8 mouse cellular contexts compared by ENCODE assay signal in the genomic region with DNA sequence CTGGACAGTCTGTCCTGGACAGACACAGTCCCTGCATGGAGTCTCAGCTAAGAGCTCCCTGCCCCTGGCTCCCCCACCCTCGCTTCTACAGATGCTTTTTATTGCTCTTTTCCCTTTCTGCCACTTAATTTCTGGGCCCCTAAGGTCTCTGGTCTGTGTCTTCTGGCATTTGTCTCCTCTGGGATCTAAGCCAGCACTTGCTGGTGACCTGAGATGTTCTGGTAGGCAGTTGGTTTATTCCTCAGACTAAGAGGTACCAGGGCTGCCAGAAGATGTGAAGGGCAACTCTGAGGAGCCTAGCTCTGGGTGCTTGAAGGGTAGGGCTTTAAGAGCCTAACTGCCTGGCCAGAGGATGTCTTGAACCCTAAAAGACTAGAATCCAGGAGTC. TPM values are rescaled to one million over a fixed set of nuclear protein-coding genes. Genes with fewer than 3 reads are reported as not detected.
DNase-seq lines count a peak whose midpoint lies in the region; ATAC-seq and TF ChIP-seq lines count a peak whose summit lies in the region.
"Had no signal": no experiment of that assay in that cellular context is flagged by ENCODE, and none has a peak within 500 bp of the region (broad histone marks: within the 10 kb centered on the region; RNA-seq: fewer than 3 reads in every experiment).

No protein-coding gene starts in this region.

- 45% methylated on average over 1 of the region's 1 CpGs for WGBS in heart, embryonic 16.5 days

- no peak for DNase-seq in heart, postnatal 14 days
- peak; percentile 58 for DNase-seq in brain, adult 2 months (ENCODE audit: low read depth, low spot score)
- peak; percentile 33 for DNase-seq in kidney, postnatal 14 days
- no peak for DNase-seq in spleen, postnatal 10 days (ENCODE audit: low spot score in 2 of 2)
- DNase-seq in B cell, adult 2 months = no peak
- DNase-seq: left cerebral cortex, postnatal 4 days had no signal

- peaks cover 6% of the 10 kb centered on the region for H3K36me3 ChIP-seq in heart, embryonic 16.5 days (ENCODE audit: control insufficient read depth, insufficient read depth)

- TF ChIP-seq CTCF in cortical plate, adult 2 months (IDR thresholded peaks at IDR 0.05; ENCODE audit: extremely low read depth, insufficient read depth, low read length) = no peak

- peaks cover 26% of the 10 kb centered on the region for H3K4me1 ChIP-seq in heart, embryonic 16.5 days (ENCODE audit: control insufficient read depth, insufficient read depth, low read length)
- H3K4me1 ChIP-seq in cortical plate, adult 2 months (ENCODE audit: control insufficient read depth, insufficient read depth, low read length) = peaks cover 12% of the 10 kb centered on the region

- no peak overlapping the region for H3K4me2 ChIP-seq in heart, embryonic 16.5 days (ENCODE audit: low read depth, low read length)

- no peak overlapping the region for H3K4me3 ChIP-seq in heart, embryonic 16.5 days (ENCODE audit: low read length)
- H3K4me3 ChIP-seq in cortical plate, adult 2 months (ENCODE audit: insufficient read depth, low read length) = no peak overlapping the region

- intact Hi-C loops in heart, postnatal 14 days (cut with DNase I) = no loop called here

- no peaks in the 10 kb centered on the region for H3K27me3 ChIP-seq in heart, embryonic 16.5 days (ENCODE audit: control insufficient read depth, insufficient read depth, low read length)

- ATAC-seq in heart, embryonic 16.5 days (replicated peaks; ENCODE audit: extremely low read depth, insufficient read depth, low FRiP score) = no peak

- peak overlapping the region; percentile 49 for H3K27ac ChIP-seq in heart, embryonic 16.5 days (ENCODE audit: low read length)
- peak overlapping the region; percentile 31 for H3K27ac ChIP-seq in cortical plate, adult 2 months (ENCODE audit: insufficient read depth, low read length)

- no peak for TF ChIP-seq POLR2A in cortical plate, adult 2 months (IDR thresholded peaks at IDR 0.05; ENCODE audit: extremely low read depth, insufficient read depth, low read length)

- H3K9ac ChIP-seq in heart, embryonic 16.5 days (ENCODE audit: low read length) = 0 out of 2 replicates have a peak overlapping the region, but pooled peaks have one; percentile 5

- H3K9me3 ChIP-seq in heart, embryonic 16.5 days (replicated peaks; ENCODE audit: control insufficient read depth, low read length) = no peaks in the 10 kb centered on the region

RNA-seq across cellular contexts. Expression of gene Ppp2r1b, which starts 40.5 kb away (rescaled TPM):
- polyA plus RNA-seq in heart, embryonic 16.5 days (2015; fragmentation: Nextera tagmentation; extraction: Ambion mirVana) = 38.2 and 41.8 TPM in 2 replicates
- total RNA-seq in heart, postnatal 14 days (2021) = 10 to 100 TPM in 1 of 2 experiments, 1 to 10 TPM in 1; 9.3 to 12.2 TPM
- 13.2 and 14.9 TPM in 2 replicates for polyA plus RNA-seq in cortical plate, adult 2 months (2012; rRNA removed)

Comparison
In these comparisons a context has a peak if more than half of its experiments do, and no peak if none do; other contexts are left out.
1. DNase-seq: peak in brain, adult 2 months (single experiment) and kidney, postnatal 14 days (single experiment); none in heart, postnatal 14 days (0 of 2), spleen, postnatal 10 days (0 of 2) and B cell, adult 2 months (0 of 2).